Mouse (Mus musculus): ENCODE results near the gene 1700024P04Rik.

The 1700024P04Rik gene

GRCm38 (mm10) chr13:98963612-98964011 is 20.8 kb downstream of the 1700024P04Rik start:
- DNase-seq = no peak

- no peak for DNase-seq
These were observed 26.2 kb downstream of the 1700024P04Rik start for GRCm38 (mm10) chr13:98958177-98958576.

GRCm38 (mm10) chr13:98956209-98956608 is 28.2 kb downstream of the 1700024P04Rik start:
- no peak for DNase-seq

GRCm38 (mm10) chr13:98955676-98956075 is 28.7 kb downstream of the 1700024P04Rik start:
- DNase-seq = no peak

GRCm38 (mm10) chr13:98955226-98955625 is 29.1 kb downstream of the 1700024P04Rik start:
- no peak for DNase-seq

GRCm38 (mm10) chr13:98953830-98954229 is 30.5 kb downstream of the 1700024P04Rik start:
- no peak for DNase-seq

GRCm38 (mm10) chr13:98951951-98952350 is 32.4 kb downstream of the 1700024P04Rik start:
- no peak for DNase-seq

GRCm38 (mm10) chr13:98948146-98948545 is 36.2 kb downstream of the 1700024P04Rik start:
- DNase-seq = no peak

- DNase-seq = no peak
These were observed 37.9 kb downstream of the 1700024P04Rik start for GRCm38 (mm10) chr13:98946434-98946833.

- DNase-seq = no peak
These were observed 38.5 kb downstream of the 1700024P04Rik start for GRCm38 (mm10) chr13:98945908-98946307.

- DNase-seq = no peak
These were observed 39.0 kb downstream of the 1700024P04Rik start for GRCm38 (mm10) chr13:98945381-98945780.

GRCm38 (mm10) chr13:98944620-98945081 is 39.7 kb downstream of the 1700024P04Rik start:
- DNase-seq = no peak

- DNase-seq = no peak
These were observed 42.0 kb downstream of the 1700024P04Rik start for GRCm38 (mm10) chr13:98942360-98942759.

GRCm38 (mm10) chr13:98941829-98942343 is 42.5 kb downstream of the 1700024P04Rik start:
- no peak for DNase-seq

GRCm38 (mm10) chr13:98937108-98937507 is 47.3 kb downstream of the 1700024P04Rik start:
- DNase-seq = no peak

All from right cerebral cortex, postnatal 25 days (tissue).